Mouse (Mus musculus) MN1 (cell line): ENCODE results near the gene Ube2h.

Source experiments
- DNase-seq: peaks from one replicate; pipeline ENCODE4 v3.0.0-alpha.2; 2016; ENCODE audit warnings: low spot score

Ube2h gene

DNA sequence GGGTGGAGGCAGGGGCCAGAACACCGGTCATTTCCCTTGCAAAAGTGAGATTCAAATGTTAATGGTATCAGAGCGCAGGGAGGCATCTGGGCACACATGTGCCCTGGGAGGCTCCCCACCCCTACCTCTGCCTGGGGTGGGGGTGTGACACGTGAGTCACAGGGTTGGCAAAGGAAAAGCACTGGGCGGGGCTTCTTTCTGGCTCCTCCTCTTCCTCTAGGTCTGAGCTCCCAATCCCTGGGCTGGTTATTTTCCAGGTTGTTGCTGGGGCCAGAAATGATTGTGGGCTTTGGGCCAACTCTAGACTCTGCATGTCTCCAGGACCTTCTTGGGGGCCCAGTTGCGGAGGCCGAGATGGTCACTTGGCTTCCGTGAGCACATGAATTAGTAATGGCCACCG is 108.2 kb downstream of the Ube2h start:
- peak; percentile 39 for DNase-seq

DNA sequence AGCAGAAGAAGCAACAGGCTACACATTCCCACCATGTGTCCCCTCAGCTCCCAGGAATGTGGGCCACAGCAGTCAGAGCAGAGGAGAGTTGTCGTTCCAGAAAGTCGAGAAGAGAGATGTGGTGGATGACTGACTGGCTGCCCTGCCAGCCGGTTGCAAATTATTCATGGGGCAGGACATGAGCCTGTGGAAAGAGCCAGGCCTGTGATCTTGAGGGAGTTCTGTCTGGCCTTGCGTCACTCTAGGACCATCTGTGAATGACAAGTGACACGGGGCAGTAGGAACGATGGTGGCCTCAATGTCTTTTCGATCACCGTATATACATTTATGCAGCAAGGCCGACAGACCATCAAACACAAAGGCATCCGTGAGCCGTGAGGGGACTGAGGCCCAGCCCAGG is 108.7 kb downstream of the Ube2h start:
- no peak for DNase-seq

DNA sequence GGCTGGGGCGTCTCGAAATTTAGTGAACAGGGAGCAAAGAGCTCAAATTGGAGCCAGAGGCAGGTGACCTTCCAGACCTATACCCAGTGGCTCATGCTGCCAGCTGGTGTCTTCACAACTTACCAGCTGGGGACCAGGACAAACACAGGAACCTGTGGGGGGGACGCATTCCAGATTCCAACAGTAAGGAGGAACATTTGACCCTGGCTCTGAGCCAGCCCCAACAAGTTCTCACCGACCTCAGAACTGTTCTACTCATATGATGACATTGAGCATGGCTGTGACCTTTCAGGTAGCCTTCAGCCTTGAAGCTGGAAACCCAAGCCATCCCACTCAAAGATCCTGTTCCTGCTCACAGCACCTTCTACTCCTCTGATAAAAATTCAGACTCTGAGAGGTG is 120.7 kb downstream of the Ube2h start:
- no peak for DNase-seq

DNA sequence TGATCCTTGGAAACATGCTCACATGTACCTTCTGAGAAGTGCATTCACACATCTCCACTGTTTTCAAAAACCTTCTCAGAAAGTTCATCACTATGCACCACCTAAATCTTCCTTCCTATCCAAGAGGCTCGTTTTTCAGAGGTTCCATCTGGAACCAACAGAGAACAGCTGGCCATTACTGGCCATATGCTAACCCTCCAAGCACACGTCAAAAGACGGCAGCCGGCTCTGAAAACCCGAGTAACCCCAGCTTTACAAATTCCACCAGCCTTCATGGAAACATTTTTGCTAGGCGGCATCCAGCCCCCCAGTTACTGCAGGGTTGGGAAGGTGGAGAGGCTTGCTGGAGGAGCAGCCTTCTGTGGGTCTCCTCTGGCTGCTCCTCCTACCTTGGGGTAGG is 122.3 kb downstream of the Ube2h start:
- DNase-seq: no peak

DNA sequence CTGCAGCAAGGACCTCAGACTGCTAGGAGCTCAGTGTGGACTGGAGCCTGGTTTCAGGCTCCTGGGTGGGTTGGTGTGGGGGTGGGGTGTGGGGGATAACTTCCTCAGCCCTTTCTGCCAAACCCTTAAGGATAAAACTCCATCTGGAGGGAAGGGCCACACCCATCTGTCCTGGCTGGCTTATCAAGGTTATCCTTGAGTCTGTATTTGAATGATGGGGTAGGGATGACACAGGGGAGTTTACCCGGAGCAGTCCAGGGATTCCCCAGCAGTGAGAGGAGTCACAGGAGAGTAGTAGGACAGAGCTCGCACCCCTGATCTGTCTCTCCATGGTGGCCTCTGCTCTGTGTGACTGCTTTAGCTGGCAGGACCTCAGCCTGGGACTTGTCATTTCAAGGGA is 124.0 kb downstream of the Ube2h start:
- DNase-seq: no peak

DNA sequence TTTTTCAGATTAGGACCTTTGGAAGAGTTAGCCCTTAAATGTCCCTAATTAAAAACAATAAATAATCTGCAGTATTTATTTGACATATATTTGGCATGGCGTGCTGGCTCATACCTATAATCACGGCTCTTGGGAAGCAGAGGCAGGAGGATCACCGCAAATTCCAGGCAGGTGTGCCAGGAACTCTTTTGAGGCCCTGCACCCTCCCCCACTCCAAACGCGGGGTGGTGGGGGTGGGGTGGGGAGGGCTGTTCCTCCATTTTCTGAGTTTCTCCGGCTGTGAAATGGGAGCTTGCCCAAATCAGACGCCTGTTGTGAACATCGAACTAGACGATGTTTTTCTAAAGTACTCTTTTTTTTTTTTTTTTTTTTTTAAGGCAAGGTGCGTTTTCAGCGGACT is 125.3 kb downstream of the Ube2h start:
- no peak for DNase-seq

DNA sequence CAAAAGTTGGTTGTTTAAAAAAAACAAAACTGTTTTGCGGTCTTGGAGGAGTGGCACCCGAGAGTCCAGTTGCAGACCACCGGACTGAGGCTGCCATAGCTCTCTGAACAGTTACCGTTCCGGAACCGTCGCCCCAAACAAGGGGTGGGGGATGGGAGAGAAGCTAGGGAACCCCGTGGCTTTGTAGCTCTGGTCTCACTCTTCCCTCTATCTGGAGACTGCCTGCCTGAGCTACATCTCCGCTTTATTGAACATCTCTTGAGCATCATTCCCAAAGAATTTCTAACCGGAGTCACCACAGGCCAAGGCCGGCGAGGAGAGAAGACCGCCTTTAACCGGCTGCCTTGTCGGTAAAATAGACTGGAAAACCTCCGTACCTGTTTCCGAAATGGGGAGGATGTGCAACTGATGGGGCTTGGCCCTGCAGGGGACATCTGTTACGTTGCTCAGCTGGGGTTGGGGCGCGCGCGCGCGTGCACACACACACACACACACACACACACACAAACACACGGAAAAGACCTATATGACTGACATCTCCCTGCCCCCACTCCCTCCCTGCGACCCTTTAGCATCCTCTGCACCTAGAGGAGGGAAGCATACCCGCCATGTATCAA is 126.2 kb downstream of the Ube2h start:
- DNase-seq: no peak

DNA sequence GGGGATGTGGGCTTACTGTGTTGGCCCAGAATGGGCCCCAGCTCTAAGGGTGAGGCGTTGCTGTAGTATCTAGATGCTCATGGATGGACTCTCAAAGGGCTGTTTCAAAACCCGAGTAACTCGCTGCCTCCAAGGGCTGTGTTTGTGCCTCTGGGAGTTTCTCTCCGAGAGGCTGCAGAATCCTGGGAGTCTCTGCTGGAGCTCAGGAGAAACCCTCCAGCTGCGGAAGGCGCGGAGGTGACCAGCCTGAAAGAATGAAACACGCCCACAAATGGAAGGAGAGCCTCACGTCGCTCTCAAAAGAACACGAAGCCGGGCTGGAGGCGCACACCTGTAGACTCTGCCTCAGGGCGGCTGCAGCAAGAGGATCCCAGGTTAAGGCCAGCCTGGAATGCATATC is 127.0 kb downstream of the Ube2h start:
- no peak for DNase-seq

DNA sequence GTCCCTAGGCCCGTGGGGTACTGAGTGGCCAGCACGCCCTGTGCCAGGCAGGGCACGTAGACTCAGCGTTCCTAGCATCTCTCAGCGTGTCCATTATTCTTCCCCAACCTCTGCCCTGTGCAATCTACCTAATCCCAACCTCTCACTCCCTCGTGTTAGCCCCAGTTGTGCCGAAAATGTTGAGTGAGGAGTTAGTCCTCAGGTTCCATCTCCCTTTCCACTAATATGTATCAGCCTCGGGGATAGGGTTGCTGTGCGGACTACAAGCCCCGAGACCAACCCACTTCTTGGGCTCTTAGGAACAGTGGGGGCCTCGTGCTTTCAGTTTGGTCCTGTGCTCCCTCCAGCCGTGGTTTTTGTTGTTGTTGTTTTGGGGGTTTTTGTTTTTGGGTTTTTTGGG is 127.8 kb downstream of the Ube2h start:
- DNase-seq: no peak

DNA sequence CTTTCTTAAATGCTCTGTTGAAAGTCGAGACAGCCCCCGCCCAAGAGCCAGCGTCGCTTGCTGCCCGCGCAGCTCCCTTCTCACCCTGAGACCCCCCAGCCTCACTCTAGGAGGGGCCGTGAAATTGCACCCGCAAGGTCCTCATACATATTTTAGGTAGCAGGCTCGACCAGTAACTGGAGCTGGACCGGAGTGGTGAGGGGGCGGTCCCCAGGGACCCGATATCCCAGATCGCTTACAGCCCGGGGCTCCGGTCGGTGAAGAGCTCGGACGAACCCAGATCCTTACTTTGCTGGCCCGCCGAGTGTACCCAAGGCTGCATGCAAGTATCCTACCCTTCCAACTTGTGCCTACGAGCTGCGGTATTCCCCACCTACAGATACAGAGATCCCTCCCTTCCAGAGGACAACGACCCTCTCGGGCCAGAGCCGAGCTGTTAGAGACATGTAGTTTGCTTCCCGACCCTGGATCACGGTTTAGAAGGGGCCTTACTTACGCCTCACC is 128.4 kb downstream of the Ube2h start:
- no peak for DNase-seq

DNA sequence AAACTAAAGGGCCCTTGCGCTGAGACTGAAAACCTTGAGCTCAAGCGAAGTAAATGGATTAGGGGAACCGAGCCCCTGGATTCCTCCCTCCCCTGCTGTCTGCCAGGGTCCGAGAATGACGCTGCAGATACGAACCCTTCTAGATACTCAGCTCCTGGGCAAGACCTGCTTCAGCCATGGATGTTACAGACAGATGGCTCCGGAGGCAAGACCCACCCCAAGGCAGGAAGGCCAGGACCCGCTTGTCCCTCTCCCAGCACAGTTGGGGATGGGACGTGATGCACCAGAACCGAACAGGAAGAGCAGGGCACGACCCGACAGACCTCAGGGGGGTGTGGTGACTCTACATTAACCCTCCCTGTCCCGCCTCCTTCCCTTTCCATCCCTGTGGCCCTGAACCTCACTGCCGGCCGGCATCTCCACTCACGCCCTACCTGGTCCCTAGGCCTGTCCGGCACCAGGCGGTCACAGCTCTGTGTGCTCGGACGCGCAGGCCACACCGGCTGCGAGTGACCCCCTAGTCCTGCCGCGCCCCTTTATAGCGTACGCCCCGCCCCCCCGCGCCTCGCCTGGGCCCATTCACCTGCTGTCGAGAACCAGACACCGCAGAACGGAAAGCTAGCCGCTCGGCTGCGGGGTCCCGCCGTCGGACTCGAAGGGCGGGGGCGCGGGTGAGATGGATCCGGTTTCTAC is 129.0 kb downstream of the Ube2h start:
- no peak for DNase-seq

DNA sequence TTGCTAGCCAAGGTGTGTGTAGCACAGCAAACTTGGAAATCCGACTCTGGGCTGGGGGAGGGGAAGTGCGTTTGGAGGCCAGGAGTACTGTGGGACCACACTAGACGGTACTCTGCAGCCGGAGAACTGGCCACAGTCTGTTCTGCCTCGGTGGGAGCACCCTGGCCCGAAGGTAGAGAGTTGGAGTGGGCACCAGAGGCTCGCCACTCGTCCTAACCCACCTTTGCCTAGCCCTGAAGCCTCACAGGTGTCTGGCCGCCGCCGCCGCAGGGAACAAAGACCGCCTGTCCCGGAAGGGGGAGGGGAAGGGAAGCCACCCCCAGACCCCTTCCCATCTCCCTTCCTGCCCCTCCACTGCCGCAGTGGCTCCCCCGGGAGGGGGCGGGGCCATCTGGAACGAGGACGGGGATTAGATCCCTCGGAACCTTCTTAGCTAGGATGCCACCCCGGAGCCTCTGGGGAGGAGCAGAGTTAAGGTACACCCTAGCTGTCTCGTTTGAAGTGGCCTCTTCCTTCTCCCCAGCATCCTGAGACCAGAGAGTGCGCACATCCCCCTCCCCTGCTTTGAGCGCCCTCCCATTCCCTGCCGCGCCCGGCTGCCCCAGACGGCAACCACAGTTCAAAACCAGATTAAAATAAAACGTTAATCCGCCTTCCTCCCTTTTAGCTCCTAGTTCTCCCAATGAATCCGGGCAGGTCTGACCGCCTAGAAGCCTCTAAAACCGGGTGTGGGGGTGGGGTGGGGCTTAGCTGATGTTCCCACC is 129.7 kb downstream of the Ube2h start:
- no peak for DNase-seq

DNA sequence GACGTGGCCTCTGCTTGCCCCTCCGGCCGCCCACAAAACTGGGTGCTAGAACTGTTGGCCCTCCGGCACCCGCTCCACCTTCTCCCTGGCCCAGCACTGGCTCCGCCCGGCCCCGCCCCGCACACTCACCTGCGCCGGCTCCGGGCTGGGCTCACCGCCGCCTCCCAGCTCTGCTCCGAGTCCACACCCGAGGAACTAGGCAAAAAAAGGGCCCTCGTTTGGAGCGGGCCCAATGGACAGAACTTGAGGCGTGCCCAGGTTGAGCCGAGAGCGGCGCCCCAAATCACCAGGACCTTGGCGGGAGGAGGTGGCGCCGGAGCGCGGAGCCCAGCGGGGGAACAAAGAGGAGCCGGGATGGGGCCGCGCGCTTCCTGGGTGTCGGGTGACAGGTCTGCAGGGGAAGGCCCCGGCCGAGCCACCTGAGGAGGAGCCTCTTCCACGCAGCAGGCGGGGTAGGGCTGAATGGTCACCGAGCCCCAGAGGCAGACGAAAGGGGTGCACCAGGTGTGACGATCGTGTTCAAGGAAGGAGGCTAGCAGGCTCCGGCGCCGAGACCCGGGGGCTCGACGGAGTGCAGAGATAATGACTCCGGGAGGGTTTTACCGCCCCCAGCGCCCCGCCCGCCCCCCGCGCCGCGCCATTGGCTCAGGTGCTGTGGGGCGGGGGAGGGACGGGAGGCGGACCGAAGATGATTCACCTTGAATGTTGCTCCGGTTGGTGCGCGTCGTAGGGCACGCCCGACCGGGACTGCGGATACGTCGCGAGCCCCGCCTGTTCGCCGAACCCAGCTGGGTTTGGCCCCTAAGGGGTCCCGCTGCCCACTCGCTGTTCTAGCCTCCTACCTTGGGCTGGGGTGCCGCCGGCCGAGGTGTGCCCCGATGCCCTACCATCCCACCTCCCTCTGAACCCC is 130.5 kb downstream of the Ube2h start:
- DNase-seq: peak; percentile 45

DNA sequence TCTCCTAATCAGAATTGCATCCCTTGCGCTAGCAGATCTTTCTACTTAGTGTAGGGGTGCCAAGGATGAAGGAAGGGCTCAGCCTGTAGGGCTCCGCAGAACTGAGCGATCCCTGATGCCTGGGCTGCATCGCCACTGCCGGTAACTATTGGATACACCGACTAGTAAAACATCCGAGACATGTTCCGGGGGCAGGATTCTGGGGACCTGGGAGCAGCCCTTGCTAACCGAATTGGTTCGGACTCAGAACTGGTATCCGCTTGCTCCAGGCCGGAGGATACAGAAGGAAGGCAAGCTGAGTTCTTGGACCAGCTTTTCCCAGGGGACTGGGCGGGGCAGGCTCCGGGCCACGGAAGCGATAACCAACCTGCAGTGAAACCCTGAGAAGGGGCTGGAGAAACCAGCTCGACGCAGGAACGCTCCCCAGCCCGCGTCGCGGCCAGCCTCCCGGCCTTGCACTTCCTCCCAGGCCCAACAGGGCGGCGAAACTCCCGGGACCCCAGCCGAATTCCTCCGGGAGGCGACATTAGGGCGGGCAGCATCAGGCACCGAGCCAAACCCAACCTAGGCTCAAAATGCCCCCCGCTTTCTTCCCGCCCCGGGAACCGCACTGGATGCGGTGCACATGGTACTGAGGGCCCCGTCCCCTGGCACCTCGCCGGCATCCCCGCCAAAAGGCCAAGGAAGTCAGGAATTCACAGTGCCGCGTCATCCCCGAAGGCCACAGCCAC is 131.4 kb downstream of the Ube2h start:
- DNase-seq: no peak

DNA sequence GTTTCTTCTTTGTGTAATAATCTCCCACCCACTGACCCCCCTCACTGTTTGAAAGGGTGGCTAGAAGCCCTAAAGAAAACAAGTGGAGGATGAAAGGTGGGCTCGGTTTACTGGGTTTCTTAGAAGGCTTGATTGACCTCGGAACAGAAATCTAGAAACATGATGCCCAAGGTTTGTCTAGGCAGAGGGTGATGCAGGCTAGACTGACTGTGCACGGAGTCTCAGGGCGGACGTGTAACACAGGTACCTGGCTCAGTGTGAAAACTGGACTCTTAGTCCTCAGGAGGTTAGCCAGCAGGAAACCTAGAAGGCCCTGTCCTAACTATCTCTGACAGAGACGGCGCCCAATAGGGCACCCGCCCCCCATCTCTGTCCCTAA is 131.9 kb downstream of the Ube2h start:
- no peak for DNase-seq

DNA sequence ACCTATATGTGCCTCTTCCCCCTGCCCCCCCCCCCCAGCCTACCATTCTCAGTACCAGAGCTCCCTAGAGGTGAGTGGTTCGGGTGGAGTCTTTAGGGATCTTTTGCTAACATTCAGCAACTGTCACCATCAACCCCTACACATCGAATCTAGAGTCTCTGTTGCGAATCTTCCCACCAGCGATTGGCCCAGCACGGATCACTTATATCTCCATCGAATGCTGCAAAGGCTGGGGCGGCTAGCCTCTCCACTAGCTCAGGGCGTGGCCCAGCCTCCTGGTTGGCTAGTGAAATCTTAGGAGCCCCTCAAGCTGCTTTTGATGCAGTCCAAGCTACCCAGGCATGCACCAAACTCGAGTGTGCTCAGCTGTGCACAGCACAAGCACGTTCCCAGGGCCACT is 132.4 kb downstream of the Ube2h start:
- no peak for DNase-seq

DNA sequence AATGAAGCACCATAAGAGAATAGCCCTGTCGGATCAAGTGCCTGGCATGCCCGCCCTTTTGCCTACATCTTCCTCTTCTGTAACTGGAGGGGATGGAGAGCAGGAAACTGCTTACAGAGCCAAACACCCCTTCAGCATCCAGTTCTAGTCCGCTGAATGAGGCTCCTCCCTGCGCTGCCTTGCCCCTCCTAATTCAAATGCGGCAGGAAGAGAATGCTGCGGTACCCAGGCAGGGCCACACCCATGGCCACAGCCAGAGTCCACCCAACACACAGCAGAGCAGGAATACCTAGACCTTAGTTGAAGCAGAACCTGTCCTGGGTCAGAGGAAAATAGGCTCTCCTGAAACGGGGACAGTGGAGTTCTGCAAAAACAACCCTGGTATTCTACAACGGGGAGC is 133.1 kb downstream of the Ube2h start:
- DNase-seq: no peak

DNA sequence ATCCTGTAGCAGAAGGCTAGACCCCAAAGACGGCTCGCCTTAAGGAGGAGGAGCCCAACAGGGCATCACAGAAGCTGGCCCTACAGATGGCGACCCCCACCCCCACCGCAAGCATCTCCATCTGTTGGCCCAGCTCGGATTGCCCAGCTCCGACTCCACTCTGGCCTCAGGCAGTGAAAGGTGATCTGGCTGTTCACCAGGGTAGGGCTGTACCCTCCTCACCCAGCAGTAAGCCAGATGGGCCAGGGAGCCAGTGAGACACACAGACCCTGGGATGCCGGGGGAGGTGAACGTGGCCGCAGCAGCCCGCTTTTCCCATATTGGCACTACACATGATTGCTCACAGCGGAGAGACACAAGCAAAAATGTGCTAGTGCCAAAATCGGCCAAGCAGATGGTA is 135.2 kb downstream of the Ube2h start:
- no peak for DNase-seq

DNA sequence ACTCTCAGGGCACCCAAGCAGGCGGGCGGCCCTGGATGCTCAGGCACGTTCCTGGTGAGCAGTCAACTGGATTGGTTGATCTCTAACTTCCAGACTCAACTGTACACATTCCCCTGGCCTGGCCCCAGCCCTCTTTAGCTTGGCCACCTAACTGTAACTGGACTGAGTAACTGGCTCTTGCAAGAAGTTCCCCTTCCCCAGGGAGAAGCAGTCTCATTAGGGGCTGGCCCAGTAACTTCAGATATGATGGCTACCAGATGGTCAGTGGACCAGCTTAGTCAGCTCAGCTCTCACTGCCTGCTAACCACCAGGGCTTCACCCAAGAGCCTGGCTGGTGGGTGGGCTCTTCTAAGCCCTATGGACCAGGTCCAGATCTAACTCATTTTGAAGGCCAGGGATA is 136.1 kb downstream of the Ube2h start:
- no peak for DNase-seq

DNA sequence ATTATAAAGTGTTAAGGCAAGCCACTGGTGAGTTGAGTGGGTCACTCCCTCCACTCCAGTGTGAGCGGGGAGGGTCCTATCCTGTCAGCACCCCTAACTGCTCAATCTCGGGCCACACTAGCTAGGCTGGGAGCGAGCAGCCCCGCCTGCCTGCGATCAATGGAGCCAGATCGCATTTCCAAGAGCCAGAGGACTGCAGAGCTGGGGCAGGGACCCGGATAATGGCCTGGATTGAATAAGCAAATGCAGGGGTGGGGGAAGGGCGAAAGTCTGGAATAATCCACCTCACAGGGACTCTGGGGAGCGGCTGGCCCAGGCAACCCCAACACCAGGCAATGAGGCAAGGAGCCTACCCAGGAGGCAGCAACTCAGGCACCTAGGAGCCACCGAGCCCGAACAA is 137.1 kb downstream of the Ube2h start:
- no peak for DNase-seq

DNA sequence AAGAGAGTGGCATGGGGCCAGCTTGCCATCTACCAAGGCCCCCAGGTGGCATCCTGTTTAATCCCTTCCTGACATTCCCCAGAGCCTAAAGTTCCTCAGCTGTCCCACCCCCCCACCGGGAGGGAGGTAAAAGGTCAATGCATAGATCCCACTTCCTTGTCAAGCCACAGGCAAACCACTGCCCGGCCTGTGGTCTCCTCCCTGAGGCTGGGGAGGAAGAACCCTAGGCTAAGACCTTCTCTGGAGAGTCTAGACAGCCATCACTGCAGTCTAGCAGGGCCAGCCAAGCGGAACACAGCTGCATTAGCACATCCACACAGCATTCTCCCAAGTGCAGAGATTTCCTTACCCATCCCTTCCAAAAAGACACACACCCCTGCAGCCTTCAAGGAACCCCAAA is 138.0 kb downstream of the Ube2h start:
- no peak for DNase-seq

DNA sequence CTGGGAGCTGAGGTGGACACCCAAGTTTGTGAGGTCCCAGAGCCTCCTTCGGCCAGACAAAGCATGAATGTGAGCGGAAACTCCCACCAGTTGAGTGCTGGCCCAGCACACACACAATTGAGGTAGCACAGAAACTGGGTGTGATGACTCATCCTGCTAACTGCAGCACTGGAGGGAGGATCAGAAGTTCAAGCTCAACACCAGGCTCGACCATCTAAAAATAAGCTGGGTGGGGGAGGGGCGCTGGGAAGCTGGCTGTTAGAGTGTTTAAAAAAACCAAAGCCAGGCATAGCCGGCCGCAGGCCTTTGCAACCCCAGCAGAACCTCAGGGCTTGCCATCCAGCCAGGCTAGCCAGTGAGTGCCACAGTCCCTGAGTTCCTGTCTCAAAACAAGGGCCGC is 142.2 kb downstream of the Ube2h start:
- DNase-seq: no peak
